Mouse (Mus musculus): ENCODE measurements around the gene Cdh12. TPM values are rescaled to one million over a fixed set of nuclear protein-coding genes. Genes with fewer than 3 reads are reported as not detected.
"Not testable (repeated sequence)": the region's sequence is repeated elsewhere in the genome, so short reads cannot be mapped to it uniquely, and the experiment has no call there.

The Cdh12 gene
- 10 to 100 TPM; 22.4 to 25.8 TPM for total RNA-seq (2021)
- long read RNA-seq, full-length matches to known transcripts, result 1 of 7 reads
- long read RNA-seq, partial matches to known transcripts, result 2 of 7 reads
- long read RNA-seq, other reads (novel, unspliced or antisense), result 4 of 7 reads

DNA sequence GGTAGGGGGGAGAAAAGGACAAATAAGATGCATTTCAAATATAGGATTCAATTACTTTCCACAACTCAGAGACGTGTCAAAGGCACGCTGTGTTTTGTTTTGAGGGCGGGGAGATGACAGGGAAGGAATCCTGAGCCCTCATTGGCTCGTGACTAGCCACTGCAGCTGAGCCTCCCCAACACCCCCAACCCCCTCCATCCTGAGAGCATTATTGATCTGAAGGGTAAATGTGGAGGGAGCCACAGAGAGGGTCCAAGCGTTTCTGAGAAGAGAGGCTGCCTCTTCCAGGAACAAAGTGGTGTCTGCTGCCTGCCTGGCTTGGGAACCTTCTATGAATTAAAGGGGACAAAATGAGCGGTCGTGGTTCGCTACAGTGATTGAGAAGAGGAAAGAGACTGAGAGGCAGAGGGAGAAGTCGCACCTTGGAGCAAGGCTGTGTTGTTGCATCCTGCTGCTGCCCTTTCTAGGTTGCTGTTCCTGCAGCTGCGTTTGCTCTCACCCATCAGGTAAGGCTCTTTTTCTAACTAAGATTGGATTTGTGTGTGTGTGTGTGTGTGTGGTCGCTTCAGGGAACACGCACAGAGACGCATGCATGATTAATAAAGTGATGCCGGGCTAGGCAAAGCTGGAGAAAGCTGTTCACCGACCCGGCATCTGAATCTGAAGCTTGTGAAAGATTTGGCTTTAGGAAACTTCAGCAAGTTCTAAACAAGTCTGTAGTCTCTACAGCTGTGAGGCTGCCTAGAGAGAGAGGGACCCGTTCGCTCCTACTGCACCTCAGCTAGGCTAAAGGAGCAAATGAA is at the start of gene Cdh12:
Cdh12 (plus strand) TSS at position 405 of the 803 bp plus-strand sequence.
- DNase-seq (ENCODE audit: low spot score in 2 of 2), result peak; percentile 52 to 78

DNA sequence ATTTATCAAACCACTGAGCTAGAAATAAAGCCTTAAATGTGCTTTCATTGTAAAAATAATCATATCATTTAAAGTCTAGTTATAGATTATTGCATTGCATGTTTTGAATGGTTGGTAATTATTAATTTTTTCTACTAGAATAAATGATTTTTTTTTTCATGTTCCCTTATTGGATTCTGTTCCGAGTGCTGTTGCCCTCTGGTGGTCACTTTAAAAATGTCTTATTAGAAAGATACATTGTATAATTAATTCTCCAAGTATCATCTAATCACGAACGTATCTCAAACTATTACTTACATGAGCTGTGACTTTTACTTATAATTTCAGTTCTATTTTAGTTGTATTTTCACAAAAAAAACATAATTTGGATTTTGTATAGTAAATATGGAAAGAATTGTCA is 45.5 kb upstream of the Cdh12 start:
- peak in 1 of 2 experiments; percentile 31 for DNase-seq (ENCODE audit: low spot score in 2 of 2)

DNA sequence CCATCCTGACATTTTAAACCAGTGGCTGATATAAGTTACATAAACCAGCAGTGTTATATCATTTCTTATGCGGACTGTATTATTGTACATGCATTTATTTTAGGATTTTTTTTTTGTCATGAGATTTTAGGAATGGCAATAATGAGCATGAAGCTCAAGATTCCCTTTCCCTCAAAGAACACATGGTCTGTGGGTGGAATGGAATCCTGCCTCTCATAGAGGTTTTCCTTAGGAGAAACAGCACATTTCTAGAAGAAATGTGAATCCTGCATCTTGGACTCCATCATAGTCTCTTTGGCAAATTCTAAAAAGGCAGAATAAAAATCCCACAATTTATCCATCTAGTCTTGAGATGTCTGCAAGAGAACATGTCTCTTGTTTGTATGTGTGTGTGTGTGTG is 35.7 kb upstream of the Cdh12 start:
- DNase-seq (ENCODE audit: low spot score in 2 of 2), result peak in 1 of 2 experiments; percentile 12

DNA sequence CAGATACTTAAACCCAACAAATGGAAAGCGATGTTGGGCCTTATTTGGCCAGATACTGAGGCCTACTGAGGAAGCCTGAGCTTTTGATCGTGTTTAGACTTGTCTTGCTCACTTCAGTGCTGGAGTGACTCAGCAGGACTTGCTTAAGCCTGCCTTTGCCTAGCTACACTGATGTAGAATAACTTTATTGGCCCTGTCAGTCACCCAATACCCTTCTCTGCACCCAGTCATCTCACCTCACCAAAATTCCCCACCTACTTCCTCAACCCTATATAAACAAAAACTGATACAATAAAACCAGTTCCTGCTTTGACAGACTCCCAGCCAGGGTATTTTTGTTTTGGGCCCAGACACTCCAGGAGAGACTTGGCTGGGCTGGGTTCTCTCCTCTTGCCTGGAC is 12.7 kb upstream of the Cdh12 start:
- no peak for DNase-seq (ENCODE audit: low spot score in 2 of 2)

DNA sequence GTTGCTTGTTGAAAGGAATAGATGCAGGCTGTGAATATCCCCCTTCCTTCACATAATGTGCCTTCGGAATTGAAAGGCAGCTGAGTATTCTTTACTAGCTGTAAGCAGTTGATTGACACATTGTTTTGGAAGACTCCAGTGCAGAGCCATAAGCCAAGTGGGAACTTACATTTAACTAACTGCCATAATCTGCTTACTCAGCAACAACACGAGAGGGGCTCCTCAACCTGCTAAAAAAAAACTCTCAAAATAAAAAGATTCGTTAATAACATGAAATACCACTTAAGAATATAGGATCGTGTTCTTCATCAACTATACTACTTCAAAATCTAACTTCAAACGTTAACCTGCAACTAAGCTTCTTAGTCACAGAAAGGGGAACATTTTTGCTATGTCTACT is 1.5 kb downstream of the Cdh12 start:
- DNase-seq (ENCODE audit: low spot score in 2 of 2), result no peak

DNA sequence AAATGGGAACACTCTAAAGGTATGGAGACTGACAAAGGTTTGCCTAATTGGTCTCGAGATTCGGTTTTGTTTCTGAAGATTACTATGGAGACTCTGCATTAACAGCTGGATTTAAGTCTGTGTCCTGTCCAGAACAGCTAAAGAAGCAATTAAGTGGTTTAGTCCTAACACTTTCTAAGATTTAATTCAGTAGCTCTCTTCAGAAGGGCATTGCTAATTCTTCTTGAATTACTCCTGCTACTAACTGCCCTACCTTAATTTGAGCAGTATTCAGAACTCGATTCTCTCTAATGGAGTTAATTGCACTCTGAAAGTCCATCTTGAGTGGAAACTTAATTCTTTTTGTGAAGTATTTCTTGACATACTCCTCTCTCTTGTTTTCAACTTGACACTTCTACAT is 9.4 kb downstream of the Cdh12 start:
- no peak for DNase-seq (ENCODE audit: low spot score in 2 of 2)

DNA sequence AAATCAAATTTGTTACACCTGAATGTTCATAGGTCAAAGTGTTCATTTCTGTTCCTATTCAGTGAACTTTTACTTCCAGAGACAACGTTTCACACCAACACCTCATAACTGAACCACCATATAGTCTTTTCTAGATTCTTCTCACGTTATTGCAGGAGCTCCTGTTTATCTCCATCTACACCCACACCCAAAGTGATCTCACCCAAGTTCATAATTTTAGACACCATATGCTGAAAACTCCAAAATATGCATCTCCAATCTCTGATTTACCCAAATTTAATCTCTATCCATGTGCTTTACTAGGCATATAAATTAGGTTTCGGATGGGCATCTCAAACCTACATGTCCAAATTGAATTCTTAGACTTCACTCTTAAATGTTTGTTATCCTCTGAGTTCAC is 13.4 kb downstream of the Cdh12 start:
- DNase-seq (ENCODE audit: low spot score in 2 of 2), result no peak

DNA sequence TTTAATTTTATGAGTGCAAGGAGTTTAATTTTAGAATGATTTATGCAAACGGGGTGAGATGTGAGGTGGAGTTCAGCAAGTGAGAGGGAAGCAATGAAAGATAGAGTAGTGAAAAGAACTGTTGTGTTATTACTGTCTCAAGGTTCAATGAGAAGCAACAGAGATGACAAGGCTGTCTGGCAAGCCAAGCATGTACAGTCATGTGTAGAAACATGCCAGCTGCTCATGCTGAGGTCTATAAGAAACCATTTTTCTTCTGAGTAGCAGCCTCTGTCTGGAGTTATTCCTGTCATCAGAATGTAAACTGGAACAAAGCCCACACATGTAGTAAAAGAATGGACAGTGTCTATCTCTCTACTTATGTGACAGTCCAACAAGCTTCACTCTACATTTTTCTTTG is 14.5 kb downstream of the Cdh12 start:
- no peak for DNase-seq (ENCODE audit: low spot score in 2 of 2)

DNA sequence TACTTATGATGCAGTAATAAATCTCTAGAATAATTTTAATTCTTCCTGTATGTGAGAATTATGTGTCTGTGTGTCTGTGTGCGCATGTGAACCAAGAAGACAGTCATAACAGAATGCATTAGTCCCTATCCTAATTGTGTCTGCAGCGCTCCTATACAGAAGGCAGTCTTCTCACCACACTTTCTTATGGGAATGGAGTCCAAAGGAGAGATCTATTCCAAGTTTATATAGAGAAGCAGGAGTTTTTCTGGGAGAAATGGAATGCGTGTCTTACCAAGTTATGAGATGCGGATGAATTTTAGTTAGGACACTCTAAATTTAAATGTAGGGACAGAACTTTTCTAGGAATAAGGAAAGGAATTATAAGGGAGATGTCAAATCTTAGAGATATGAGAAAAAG is 101.9 kb downstream of the Cdh12 start:
- DNase-seq (ENCODE audit: low spot score in 2 of 2), result no peak

DNA sequence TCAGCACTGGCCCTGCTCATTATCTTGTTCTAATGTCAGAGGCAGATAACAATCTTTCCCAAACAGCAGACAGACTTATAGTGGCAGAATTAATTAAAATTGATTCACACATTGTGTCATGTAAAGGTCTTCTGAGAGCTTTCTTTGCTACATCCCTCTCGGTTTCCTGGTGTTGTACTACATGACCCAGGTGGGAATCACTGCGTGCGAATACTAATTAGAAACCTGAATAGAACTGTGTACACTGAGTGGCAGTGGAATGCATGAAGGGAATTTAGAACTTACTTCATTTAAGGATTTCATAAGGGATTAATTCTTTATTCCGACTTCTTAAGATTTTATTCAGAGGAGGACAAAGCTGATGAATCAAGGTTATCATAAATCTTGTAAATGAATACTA is 121.9 kb downstream of the Cdh12 start:
- DNase-seq (ENCODE audit: low spot score in 2 of 2), result no peak

DNA sequence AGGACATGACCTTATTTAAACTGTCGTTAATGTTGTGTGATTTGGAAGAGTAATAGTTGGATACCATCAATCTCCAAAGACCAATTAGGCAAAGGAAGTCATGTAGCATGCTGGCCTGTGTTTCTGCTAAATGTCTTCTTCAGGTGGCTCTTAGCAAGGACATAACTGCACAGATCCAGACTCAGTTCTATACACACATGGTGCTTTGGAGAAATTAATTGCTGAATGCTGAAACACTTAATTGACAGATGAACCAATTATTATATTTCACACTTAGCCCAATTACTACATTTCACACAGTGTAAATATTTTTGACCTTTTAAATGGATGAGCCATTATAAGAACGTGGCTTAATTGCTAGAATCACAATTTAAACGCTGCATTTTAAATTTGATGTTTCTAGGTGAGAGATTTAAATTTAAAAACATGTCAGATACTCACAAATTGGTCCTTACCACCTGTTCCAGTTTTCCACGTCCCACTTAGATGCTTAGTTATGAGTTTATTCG is 133.6 kb downstream of the Cdh12 start:
- no peak for DNase-seq (ENCODE audit: low spot score in 2 of 2)

DNA sequence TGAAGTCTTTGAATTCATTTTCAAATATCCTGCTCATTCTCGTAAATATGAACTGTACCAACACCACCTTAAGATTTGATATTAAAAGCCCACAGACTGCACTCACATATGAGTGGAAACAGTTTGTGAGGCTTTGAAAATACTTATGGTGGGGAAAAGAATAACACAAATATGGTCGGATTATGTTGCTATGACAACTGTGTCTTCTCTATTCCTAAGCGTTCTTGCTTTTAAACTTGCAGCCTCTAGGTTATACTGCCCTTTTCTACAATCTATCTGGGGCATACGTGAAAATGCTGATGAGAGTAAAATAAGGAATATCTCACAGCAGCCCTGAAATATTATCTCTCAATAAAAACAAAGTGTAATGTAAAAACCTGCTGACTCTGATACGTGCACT is 142.5 kb downstream of the Cdh12 start:
- no peak for DNase-seq (ENCODE audit: low spot score in 2 of 2)

DNA sequence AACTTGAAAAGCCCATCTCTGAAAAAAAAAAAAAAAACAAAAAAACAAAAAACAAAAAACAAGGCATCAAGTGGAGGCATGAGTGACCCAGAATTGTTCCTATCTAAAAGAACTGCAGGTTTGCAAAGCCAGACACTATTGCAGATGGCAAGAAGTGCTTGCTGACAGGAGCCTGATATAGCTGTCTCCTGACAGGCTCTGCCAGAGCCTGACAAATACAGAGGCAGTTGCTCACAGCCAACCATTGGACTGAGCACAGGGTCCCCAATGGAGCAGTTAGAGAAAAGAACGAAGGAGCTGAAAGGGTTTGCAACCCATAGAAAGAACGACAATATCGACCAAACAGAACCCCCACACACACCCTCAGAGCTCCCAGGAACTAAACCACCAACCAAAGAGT is 156.7 kb downstream of the Cdh12 start:
- not testable (repeated sequence) for DNase-seq (ENCODE audit: low spot score in 2 of 2)

DNA sequence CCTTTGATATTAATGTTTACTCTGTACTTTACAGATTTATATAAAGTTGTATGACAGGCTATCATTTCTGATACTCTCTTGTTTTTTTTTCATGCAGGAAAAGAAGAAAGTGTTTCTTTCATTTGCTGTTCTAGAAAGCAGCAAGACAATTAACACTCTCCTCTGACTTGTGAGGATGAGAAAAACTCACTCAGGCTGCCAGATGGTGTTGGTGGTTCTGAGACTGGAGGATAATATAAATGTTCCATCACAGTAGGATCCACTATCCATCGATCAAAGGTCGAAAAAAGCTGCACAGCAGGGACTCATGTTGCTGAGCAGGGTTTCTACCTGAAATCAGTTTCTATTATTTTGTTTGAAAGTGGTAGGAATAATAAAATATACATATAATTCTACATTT is 185.5 kb downstream of the Cdh12 start:
- DNase-seq (ENCODE audit: low spot score in 2 of 2), result no peak

DNA sequence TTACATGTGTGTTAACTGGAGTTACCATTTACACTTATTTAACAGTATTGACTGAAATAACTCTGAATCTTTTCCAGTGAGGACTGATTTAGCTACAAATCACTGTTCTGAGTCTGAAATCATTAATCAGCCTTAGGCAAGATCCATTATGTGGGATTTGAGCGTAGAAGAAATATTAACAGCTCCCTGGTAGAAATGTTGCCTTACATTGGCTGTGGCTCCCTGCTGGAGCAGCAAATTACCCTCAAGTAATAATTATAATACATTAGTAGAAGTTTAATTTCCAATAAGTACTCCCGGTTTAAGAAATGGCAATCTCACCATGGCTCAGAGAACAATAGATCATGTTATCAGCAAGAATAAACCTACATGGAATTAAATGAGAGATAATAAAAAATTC is 190.1 kb downstream of the Cdh12 start:
- DNase-seq (ENCODE audit: low spot score in 2 of 2), result no peak

DNA sequence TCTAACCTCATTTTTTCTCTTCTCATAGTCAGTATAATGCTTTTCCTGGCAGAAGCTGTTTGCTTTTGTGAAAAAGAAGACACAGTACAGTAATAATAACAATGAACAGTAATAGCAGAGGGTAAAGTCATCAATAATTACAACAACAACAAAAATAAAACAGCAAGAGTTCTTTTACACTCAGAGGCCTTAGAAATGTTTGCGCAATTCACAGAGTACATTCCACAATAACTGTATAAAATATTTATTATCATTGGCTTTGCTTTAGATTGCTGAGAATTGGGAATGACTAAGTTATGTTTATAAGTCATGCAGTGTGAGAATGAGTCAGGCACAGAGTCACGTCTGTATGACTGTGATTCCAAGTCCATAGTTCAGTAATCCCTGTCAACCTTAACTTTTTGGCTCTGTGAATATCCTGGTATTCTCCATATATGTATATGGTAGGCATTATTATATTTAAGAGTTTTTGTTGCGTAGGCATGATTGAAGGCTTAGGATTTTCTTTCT is 193.9 kb downstream of the Cdh12 start:
- DNase-seq (ENCODE audit: low spot score in 2 of 2), result no peak

DNA sequence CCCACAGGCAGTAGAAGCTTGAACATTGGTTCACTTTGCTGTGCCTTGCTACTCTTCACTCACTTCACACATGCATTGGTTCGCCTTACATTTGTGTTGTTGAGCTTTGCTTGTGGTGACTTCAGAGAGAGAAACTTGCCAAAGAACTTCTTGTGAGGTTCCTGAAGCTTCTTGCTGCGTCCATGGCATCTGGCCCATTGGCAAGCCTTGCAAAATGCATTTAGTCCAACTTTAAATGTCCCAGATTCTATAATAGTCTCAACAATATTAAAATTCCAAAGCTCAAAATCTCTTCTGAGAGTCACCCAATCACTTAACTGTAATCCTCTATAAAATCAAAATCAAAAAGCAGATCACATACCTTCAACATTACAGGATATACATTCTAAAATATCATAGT is 211.2 kb downstream of the Cdh12 start:
- no peak for DNase-seq (ENCODE audit: low spot score in 2 of 2)

DNA sequence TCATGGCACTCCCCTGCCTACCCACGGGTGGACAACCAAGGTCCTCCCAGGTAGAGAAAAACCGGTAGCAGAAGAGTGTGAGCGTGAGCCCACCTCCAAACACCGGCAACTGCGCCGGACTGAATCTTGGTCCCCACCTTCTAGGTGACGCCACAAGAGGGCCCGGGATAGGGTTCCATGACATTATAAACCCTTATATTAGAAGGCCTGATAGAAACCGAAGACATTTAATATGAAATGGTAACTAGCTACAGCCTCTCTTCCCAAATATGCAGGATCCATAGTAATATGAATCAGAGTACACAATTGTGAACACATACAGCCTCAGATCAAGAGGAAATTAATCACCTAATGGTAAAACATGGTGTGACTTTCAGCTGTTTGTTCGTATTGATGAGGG is 217.6 kb downstream of the Cdh12 start, which contains the start of gene Acot10:
Acot10 (minus strand) TSS at position 101 of the 400 bp plus-strand sequence.
- no peak for DNase-seq (ENCODE audit: low spot score in 2 of 2)

DNA sequence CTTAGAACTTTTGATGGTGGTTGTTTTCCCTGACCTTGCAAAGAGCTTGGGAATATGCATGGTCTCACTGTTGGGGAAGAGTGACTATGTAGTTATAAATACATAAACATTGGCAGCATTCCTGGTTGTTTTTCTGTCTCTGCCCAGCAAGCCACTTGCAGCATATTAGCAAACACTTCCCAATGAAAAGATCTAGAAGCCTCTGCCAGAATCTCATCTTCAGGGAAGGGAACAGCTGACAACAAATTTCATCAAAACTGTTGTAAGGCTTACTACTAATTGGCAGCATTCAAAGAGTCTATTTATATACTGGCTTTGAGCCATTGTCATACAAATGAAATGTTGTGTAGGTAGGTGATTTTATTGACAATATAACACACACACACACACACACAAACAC is 218.3 kb downstream of the Cdh12 start:
- DNase-seq (ENCODE audit: low spot score in 2 of 2), result peak in 1 of 2 experiments; percentile 34

DNA sequence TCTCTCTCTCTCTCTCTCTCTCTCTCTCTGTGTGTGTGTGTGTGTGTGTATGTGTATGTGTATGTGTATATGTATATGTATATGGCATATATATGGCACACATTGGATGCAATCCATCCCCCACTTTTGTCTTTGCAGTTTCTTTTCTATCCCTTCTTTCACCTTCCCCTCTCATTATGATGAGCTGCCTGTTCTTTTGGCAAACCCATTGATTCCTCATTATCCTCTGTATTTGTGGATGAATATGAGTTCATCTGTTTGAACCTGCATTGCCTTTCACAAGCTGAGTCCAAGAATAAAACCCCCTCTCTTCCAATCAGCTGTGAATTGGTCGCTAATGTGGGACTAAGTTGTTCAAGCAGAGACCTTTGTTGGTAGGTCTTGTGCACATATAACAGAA is 218.9 kb downstream of the Cdh12 start:
- no peak for DNase-seq (ENCODE audit: low spot score in 2 of 2)

DNA sequence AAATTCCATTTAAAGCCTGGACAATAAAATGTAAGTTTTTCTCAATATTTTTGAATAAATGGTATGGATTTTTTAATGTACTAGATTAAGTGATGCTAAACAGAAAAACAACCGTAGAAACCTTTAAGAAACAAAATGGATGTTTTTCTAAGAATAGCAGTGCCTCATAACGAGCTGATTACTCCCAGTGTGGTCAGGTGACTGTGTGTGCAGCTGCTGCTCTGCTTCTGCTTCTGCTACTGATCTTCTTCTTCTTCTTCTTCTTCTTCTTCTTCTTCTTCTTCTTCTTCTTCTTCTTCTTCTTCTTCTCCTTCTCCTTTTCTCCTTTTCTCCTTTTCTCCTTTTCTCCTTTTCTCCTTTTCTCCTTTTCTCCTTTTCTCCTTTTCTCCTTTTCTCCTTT is 220.4 kb downstream of the Cdh12 start:
- not testable (repeated sequence) for DNase-seq (ENCODE audit: low spot score in 2 of 2)

DNA sequence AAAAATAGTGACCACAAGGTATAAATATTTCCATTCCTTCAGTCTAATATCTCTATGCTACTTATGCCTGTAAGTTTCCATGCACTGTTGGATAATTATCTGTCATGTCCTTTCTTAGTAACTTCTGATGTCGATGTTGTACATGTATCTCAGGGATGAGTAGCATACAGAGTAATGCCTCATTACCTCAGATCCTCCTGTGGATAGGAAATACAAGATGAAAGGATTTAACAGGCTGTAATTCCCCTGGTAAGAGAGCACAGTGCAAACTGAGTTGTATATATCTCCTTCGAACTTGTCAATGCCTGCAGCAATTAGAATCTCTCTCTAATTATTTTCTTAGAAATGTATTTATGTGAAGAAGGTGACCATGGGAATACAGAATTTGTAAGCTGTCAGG is 233.7 kb downstream of the Cdh12 start:
- DNase-seq (ENCODE audit: low spot score in 2 of 2), result no peak

DNA sequence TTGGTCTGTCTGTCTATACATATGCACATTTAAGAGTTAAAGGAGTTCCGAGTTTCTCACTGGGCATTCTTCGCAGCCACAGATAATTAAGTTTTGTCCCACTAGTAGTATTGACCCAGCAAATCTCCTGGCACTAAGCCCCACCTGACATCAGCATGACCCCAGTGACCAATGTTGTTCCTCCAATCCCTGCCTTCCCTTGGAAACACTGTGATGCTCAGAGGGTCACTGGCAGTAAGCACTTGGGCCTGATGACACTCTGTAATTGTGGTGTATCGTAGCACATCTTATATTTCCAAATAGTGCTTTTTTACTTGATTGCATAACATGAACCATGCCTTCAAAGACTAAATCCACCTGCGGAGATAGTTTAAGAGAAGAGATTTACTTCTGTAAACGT is 235.1 kb downstream of the Cdh12 start:
- DNase-seq (ENCODE audit: low spot score in 2 of 2), result no peak
